Mouse (Mus musculus) R1 (cell line): ENCODE measurements around the gene Specc1.

Experiments used
- DNase-seq: peaks from one replicate; pipeline ENCODE4 v3.0.0-alpha.2; 2018; ENCODE audit warnings: low read depth, low spot score

Specc1 gene

GRCm38 (mm10) chr11:61967034-61967433 is 10.5 kb downstream of the Specc1 start:
- DNase-seq = no peak

GRCm38 (mm10) chr11:61968875-61969274 is 12.3 kb downstream of the Specc1 start:
- DNase-seq = no peak

- no peak for DNase-seq
These were observed 14.3 kb downstream of the Specc1 start for GRCm38 (mm10) chr11:61970901-61971300.

DNA sequence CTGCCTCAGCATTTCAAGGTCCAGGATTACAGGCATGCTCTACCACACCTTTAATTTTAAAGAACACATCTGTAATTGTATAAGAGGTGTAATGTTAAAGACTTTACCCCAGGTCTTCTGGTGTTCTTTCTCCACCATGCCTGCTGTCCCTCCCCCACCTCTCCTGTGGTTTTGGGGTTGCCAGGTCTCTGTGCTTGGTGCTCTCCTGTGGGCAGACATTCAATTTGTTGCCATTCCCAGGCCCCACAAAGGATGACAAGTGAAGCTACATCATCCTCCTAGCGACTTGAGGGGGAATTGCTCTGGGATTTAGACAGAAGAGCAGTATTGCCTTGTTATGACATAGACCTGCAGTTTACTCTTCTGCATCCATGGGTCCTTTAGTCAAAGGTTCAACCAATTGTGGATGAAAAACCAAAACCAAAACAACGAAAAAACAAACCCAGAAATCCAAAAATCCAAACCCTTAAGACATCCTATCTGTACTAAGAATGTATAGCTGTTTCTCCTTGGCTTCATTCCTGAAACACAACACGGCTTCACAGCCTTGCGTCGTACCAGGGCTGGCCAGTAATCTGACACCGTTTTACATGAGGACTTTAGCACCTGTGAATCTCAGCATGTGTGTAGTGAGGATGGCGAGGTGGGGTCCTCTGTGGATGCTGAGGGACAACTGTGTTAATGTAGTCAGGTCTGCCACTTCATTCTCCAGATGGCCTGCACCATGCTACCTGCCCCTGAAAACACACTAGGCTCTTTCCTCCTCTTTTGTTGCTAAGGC is 15.1 kb downstream of the Specc1 start:
- no peak for DNase-seq

- no peak for DNase-seq
These were observed 17.6 kb downstream of the Specc1 start for GRCm38 (mm10) chr11:61974106-61974707.

GRCm38 (mm10) chr11:61975783-61976182 is 19.2 kb downstream of the Specc1 start:
- no peak for DNase-seq

DNA sequence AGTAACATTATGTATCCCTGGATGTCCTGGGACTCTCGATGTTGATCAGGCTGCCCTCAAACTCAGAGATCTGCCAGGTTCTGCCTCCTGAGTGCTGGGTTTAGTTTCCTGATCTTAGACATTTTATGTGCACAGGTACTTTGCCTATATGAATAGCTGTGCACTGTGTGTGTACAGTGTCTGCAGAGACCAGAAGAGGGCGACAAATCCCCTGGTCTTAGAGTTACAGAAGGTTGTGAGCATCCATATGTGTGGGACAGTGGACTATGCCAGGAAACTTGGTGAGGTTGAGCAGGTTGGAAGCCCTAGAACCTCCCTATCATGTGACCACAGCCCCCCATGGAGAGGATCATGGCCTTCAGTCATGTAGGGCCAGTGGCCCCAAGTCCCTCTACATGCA is 24.7 kb downstream of the Specc1 start:
- peak; percentile 76 for DNase-seq

GRCm38 (mm10) chr11:61982828-61983227 is 26.3 kb downstream of the Specc1 start:
- DNase-seq = no peak

GRCm38 (mm10) chr11:61986939-61987338 is 30.4 kb downstream of the Specc1 start:
- no peak for DNase-seq

DNA sequence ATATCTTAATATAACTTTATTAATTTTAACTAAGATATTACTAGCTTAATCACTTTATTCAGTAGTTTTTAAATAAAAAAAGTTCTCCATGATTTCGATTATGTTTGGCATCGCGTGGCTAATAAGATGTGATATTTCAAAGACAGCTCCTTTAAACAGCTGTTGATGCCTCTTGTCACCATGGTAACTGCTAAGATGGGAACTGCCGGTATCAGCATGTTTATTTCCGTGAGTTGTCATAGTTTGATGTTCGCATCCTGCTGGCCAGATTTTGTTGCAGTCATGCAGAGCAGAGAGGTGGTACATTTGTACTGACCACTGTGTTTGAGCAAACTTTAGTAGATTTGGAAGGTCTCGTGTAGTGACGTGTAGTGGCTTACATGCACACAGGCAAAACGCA is 33.1 kb downstream of the Specc1 start:
- DNase-seq = peak; percentile 16

DNA sequence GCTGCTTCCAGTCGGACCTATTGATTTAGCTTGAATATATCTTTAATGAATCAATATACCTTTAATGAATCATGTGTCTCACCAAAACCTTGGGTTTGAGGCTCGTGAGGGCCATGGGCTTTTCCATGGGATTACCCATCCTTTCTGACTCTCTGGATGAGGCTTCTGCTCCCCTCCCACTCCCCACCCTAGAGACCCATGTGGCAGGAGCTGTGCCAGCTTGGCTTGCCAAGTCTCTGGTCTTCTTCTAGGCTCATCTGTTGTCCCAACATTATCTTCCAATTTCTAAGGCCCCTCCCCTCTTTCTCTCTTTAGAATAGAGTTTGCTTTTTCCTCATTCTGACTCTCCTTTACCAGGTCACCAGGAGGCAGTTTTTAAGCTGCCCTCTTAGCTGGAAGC is 35.0 kb downstream of the Specc1 start:
- DNase-seq = no peak

DNA sequence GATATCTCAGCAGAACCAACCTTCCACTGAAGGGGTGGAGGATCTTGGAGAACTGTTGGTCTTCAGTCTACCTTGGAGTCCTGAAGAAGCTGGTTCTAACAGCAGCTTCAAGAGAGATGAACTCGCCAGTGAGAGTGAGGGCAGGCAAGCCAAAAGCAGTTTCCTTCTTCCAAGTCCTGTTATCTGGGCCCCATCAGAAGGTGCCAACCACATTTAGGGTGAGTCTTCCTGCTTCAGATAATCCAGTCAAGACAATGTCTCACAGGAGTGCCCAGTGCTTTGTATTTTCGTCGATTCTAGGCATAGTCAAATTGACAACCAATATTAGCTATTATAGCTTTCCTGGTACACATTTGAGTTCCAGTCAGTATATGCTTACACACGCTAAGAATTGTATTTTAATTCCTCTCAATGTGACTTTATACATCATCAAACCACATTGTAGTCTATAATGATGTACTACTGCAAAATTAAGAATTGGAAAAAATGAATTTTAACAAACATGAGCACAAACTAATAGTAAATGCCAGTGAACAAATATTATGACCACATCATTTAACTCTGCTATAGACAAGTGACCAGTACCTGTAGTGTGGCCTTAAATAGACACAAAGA is 36.2 kb downstream of the Specc1 start:
- DNase-seq = no peak

DNA sequence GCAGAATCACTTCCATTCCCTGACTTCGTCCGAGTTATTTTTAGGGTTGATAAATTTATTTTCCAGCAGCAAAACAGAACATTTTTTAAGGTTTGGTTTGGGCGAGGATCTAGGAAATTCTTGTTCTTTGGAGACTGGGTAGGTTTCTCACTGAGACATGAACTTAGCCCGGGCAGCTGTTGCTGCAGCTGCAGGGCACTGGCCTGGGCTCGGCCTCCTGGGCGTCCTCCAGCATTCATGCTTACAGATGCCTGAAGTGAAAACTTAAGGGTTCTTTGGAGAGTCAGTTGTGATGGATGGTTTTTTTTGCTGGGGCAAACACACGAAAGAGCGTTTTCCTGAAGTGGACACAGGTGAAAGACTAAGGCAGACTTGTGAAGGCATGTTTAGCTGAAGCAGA is 42.9 kb downstream of the Specc1 start:
- no peak for DNase-seq

- DNase-seq = no peak
These were observed 43.5 kb downstream of the Specc1 start for GRCm38 (mm10) chr11:62000099-62000498.

GRCm38 (mm10) chr11:62001977-62002376 is 45.4 kb downstream of the Specc1 start:
- DNase-seq = peak; percentile 78

DNA sequence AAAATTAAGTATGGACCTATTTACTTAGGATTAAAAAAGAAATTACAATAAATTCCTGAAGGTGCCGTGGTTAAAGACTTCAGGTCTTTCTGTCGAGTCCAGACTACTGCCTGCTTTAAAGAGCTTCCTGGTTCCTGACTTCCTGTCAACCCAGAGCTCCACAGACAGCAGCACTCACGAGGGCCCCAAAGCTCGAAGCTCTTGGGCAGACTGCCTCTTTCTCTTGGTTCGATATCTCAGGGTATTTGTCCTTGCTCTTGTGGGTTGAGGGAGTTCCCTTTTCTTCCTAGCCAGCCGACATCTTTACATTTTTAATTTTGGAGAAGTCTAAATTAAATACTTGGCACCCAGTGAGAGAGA is 48.3 kb downstream of the Specc1 start:
- no peak for DNase-seq

DNA sequence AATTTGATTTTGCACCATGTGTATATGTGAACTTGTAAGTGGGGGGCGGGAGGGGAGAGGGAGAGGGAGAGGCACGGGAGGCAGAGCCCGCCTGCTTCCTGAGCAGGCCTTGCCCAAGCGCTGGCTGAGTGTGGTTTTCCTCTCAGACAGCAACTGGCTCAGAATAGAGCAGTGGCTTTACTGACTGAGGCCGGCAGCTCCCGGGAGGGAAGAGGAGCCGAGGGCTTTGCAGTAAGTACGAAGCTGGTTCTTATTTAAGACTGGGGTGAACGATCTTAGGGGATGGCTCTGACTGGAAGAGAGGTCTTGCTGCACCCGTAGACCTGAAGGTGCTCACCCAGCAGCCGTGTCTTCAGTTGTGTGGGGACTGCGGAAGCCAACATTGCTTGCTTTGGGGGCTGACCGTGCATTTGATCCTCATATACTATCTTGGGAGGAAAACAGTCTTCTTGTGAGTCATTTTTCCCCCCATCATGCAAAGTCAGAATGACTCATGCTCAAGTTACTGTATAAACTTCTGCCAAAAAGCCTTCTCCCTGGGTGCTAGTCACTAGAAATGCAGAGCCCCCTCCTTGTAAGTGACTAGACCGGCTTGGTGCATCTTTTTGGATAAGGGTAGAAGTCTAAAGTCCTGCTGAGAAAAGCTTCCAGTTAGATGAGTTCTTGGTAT is 48.8 kb downstream of the Specc1 start:
- DNase-seq = no peak

DNA sequence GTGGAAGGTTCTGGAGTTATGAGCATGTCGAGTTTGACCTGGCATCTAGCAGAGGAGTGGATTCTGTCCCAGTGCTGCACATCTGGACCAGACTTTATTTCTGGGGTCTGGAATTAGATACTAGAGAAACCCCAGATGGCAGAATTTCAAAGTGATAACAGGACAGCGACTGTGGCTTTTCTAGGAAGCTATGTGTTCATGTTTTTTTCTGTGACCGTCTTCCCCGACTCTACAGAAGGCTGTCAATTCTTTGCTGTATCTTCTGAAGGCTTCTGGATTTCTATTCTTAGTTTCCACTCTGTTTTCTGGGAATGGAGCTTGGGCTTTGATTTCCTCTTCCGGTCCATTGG is 49.3 kb downstream of the Specc1 start:
- DNase-seq = no peak

DNA sequence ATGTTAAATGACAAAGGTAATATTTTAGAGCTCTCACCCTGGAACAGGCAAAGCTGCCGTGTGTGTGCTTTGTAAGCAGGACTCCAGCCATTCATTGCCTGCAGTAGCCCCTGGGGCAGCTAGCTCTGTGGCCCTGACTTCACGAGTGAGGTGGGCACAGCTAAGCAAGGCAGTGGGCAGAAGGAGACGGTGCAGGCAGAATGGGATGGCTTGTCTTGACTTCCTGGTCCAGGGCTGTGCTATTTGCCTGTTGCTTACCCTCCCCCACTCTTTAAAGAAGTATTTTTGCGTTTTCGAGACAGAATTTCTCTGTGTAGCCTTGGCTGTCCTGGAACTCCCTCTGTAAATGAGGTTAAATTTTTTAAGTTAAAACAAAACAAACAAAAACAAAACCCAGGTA is 50.1 kb downstream of the Specc1 start:
- no peak for DNase-seq

DNA sequence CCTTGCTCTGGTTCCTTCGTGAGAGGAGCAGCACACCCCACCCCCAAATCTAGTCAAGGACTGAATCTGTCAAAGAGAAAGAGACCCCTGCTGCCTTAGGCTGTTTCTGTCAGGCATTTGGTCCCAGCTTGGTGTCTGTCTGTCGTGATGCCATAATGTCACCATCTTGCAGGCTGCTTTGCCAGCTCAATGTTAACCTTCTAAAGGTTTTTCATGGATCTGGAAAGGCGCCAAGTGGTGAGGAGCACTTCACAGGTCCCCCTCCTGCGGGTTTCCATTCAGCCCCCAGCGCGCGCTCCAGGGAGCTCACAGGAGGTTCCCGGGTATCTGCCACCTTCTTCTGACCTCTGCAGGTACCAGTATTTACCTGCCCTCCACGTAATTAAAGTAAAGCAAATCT is 51.4 kb downstream of the Specc1 start:
- DNase-seq = no peak

- DNase-seq = peak; percentile 22
These were observed 54.2 kb downstream of the Specc1 start for GRCm38 (mm10) chr11:62010625-62011231.

GRCm38 (mm10) chr11:62012039-62012438 is 55.5 kb downstream of the Specc1 start:
- no peak for DNase-seq
